Mouse (Mus musculus) R1 (cell line): ENCODE measurements around the gene Macrod1.

Experiments
- DNase-seq: peaks from one replicate; pipeline ENCODE4 v3.0.0-alpha.2; 2018; ENCODE audit warnings: low read depth, low spot score

The Macrod1 gene

DNA sequence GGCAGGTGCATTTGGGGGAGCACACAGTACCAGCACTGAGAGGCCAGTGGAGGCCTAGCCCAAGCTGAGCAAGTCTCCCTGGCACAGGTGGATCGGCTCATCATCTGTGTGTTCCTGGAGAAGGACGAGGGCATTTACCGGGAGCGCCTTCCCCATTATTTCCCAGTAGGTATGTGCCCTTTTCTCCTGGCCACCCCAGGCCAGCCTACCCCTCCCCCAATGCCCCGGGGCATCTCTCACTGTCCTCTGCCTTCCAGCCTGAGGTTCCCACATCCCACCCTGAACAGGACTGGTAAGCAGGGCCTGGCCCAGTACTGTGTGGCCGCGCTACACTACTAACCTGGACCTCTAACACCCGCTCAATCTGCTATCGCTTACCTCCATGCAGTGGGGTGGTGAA, 140.8 kb downstream of the Macrod1 start:
- no peak for DNase-seq

- DNase-seq, result no peak
Observed at GRCm38 (mm10) chr19:7199089-7199488, 142.5 kb downstream of the Macrod1 start.

- DNase-seq, result no peak
Observed at GRCm38 (mm10) chr19:7200427-7200826, 143.8 kb downstream of the Macrod1 start.

DNA sequence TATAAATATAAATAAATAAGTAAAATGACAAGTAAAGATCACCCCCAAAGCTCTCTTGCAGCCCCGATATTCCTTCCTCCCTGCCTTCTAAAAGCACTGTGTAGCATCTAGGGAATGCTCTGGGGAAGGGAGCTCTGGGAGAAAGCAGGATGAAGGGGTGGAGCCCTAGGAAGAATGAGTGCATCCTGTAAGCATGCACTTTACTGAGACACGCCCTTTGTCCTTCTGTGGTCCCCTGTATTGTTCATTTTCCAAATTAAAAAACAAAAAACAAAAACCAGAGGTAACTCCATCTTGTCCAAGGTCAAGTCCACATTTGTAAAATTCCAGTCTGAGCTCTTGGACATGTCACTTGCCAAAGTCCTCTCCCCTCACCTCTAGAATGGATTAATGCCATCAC, 148.3 kb downstream of the Macrod1 start:
- DNase-seq, result no peak

GRCm38 (mm10) chr19:7205326-7205725, 148.7 kb downstream of the Macrod1 start:
- DNase-seq, result no peak

GRCm38 (mm10) chr19:7205753-7206736, 149.4 kb downstream of the Macrod1 start, which contains the start of gene Otub1:
TSS of gene Otub1 (minus strand) at chr19:7206316.
- peak; percentile 97 for DNase-seq

- no peak for DNase-seq
Observed at GRCm38 (mm10) chr19:7209907-7210646, 153.5 kb downstream of the Macrod1 start.

DNA sequence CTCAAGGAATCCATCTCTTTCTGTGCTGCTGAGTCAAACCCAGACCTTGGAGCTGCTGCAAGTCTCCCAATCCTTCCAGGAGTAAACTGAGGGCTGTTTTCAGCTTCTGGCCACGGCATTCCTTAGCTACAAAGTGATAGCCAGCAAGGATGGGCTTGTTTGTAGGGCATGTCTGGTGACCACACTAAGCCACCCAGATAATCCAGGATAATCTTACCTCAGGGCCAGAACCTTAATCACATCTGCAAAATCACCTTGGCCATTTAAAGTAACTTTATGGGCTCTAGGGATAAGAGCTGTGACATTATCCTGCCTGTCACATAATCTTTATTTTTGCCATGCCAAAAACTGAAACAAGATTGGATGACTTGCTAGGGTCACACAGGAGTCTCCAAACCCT, 155.6 kb downstream of the Macrod1 start:
- no peak for DNase-seq

DNA sequence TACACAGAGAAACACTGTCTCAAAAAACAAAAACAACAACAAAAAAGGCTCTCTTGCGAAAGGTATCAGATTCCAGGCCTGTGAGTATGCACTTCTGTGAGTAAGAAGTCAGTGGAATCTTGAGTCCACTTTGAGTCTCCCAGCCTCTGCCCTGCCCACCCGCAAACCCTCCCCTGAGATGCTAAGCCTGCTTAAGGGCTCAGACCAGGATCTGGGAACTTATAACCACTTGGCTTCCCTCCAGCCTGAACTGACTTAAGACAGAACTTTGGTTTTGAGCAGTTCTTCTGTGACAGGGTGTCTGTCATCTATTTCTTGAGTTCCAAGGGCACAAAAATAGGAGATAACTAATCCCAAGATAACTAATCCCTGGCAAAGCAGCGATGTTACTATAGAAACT, 156.4 kb downstream of the Macrod1 start:
- DNase-seq, result no peak

GRCm38 (mm10) chr19:7214484-7214883, 157.9 kb downstream of the Macrod1 start:
- DNase-seq, result no peak

DNA sequence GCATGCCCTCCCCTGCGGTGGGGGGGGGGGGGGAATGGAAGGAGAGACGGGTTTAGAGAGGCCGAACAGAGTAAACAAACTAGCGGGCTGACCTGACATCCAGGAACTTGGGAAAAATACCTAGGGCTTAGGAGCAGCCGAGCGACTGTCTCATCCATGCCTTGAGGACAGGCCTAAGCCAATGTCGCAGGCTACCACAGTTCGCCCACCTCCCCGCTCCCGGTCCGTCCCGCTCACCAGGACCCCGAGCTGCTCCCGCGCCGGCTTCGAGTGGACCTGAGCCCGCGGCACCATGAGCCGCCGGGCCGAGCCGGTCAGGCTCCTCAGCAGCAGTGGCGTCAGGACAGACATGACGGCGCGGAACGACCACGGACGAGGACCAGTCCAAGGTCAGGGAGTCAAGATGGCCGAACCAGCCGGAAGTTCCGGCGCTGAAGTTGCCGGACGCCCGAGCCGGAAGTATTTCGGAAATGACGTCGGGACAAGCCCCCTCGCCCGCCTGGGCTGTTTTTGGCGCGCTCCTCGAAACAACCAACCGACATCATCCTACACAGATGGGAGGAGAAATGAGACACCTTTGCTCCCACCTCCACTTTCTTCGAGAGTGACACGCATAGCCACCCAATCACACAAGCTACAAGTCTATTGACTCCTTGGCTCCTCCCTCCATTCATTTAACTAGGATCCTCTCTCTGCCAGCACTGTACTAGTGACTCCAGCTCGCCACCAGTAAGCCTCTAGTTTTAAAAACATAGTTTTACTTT, 160.7 kb downstream of the Macrod1 start, which contains the start of gene Cox8a:
TSS of gene Cox8a (minus strand) at position 455 of the 764 bp plus-strand sequence.
- DNase-seq, result peak; percentile 100

DNA sequence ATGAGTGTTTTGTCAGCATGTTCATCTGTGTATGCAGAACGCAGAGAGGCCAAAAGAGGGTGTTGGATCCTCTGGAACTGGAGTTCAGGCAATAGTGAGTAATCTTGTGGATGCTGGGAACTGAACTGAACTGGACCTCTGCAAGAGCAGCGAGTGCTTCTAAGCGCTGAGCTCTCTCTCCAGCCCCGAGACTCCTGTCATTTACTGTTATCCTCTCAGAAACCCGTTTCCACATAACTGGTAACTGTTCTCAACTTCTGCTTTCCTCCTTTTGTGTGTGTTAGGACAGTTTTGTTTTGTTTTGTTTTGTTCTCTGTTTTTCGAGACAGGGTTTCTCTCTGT, 161.3 kb downstream of the Macrod1 start:
- DNase-seq, result no peak

GRCm38 (mm10) chr19:7218753-7219152, 162.1 kb downstream of the Macrod1 start:
- no peak for DNase-seq

DNA sequence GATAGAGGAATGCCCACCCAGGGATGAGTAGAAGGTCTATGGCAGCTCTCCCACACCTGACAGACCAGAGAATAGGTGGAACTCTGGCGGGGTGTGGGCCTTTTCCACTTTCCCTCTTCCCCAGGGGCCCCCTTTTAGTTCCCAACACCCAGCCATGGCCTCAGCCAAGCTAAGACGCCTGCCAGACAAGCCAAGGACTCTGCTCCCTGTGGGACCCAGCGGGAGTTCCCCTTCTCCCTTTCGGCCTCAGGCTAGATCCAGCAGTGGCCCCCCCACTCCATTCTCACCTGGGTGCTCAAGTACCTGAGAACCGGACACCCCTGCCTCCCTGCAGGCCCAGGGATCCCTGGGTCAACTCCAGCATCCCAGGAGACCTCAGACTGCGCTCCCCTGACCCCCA, 165.6 kb downstream of the Macrod1 start:
- DNase-seq, result no peak

GRCm38 (mm10) chr19:7223488-7223887, 166.9 kb downstream of the Macrod1 start:
- DNase-seq, result no peak

DNA sequence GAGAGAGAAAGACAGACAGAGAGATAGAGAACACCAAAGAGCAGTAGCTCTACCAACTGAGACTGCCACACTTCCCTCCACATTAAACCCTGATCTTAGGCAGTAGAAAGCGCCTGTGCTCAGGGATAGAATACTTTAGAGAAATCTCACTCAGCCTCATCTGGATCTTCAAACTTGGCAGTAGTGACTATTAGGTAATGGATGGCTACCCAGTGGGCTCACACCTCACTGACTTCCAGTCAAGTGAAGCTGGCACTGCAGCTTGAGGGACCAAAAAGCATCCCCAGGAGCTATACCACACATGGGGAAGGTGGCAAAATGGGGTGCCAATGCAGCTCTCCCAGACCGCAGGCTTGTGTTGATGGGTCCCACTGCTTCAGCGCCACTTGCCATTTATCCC, 167.6 kb downstream of the Macrod1 start:
- DNase-seq, result no peak

- no peak for DNase-seq
Observed at GRCm38 (mm10) chr19:7225096-7225690, 168.6 kb downstream of the Macrod1 start.

DNA sequence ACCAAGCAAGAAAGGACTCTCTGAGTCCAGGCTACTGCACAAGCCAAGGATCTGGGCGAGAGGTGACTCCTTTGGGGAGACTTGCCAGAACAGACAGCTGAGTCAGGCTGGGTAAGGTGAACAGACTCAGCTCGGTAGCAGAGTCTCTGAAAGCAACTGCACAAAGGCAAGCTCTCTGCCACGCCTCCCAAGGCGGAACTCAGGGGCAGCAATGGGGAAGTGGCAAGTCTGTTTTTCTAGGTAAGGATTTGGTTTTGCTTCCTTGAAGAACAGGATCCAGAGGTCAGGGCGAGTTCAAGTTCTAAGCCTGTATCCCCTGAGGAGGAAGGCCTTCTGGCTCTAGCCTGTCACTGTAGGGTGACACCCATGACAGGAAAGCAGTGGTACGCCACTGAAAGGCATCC, 169.9 kb downstream of the Macrod1 start:
- DNase-seq, result no peak

DNA sequence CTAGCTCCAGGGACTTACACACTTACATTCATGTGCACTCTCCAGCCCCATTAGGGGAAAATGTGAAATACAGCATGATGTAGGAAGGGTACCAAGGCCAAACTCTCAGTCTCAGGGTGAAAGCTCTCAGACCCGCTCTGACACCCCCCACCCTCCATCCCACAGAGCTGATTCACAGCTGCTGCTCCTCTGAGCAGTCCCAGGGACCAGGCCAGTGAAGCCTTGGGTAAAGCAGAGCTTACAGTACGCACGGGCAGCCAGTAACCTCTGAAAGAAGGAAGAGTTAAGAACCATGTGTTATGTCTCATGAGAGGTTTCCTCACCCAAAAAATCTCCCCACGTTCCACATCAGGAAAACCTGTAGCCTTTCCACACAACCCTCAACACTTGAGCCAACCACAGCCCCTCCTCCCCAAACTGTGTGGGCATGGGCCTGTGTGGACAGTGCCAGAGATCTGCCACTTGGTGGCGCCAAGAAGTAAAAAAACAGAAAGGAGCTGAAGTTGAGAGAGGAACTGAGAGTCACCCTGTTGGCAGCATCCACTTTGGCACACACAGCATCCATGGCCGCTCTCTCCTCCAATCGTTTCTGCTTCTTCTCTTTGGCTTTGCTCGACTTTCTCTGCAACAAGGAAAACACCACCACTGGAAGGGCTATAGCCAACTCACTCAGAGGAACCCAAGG, 178.1 kb downstream of the Macrod1 start:
- DNase-seq, result peak; percentile 89

DNA sequence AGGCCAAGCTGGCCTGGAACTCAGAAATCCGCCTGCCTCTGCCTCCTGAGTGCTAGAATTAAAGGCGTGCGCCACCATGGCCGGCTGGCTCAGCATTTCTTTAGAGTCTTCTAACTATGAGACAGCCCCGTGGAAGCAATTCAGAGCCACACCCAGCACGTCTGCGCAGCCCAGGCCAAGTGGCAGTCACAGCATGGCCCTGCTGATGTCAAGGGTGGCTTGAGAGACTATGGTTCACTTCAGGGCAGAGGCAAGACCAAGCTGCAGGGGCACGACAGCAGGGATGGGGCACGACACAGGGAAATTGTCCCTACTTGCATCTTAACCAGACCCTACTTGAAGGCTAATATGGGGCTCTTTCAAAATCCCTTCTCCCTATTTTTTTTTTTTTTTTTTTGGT, 178.9 kb downstream of the Macrod1 start:
- peak; percentile 41 for DNase-seq

GRCm38 (mm10) chr19:7236011-7236410, 179.4 kb downstream of the Macrod1 start:
- DNase-seq, result no peak
